Comparison of ENCODE assay signal across 9 mouse cellular contexts in the genomic region with DNA sequence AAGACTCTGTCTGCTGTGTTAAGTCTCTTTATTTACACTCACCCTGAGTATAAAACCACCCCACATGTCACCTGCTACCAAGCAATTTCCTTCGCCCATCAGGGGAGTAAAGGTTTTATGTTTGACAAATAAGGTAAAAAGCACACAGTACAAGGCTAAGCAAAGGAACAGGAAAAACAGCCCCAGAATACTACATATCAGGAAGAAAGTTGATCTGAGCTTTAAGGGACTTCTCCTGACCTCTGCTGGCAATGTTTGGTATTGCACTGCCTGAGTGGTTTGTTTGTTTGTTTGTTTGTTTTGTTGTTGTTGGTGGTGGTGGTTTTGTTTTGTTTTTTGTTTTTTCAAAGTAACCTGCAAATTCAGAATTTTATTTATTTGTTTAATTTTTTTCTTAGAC. TPM values are rescaled to one million over a fixed set of nuclear protein-coding genes. Genes with fewer than 3 reads are reported as not detected.
A peak's percentile ranks its signal among the peaks of the same experiment; 100 is the strongest.
DNase-seq lines count a peak whose midpoint lies in the region; ATAC-seq and TF ChIP-seq lines count a peak whose summit lies in the region.
"Had no signal": no experiment of that assay in that cellular context is flagged by ENCODE, and none has a peak within 500 bp of the region (broad histone marks: within the 10 kb centered on the region; RNA-seq: fewer than 3 reads in every experiment).

No protein-coding gene starts in this region.

- no peak for ATAC-seq in forebrain, embryonic 16.5 days
- ATAC-seq in erythroblast, adult 5-6 weeks (replicated peaks; ENCODE audit: low FRiP score, poor library complexity, severe bottlenecking): peak; percentile 68
- ATAC-seq in liver, embryonic 14.5 days (ENCODE audit: insufficient read depth): no peak
- no peak for ATAC-seq in stomach, postnatal 0 days (ENCODE audit: low FRiP score, low TSS enrichment)

- no peaks in the 10 kb centered on the region for H3K4me1 ChIP-seq in forebrain, embryonic 10.5 days
- H3K4me1 ChIP-seq in forebrain, embryonic 16.5 days (replicated peaks; ENCODE audit: control insufficient read depth, insufficient read depth, low read length): no peaks in the 10 kb centered on the region
- no peaks in the 10 kb centered on the region for H3K4me1 ChIP-seq in lung, adult 2 months (ENCODE audit: control insufficient read depth, insufficient read depth, low read length)
- no peaks in the 10 kb centered on the region for H3K4me1 ChIP-seq in liver, embryonic 14.5 days (replicated peaks; ENCODE audit: control insufficient read depth in 2 of 2, insufficient read depth in 2 of 2, low read length in 1 of 2)
- H3K4me1 ChIP-seq in stomach, postnatal 0 days (replicated peaks; ENCODE audit: control insufficient read depth, insufficient read depth): no peaks in the 10 kb centered on the region

- WGBS in forebrain, embryonic 10.5 days: 44% methylated on average over 1 of the region's 1 CpGs
- 39% methylated on average over 1 of the region's 1 CpGs for WGBS in forebrain, embryonic 16.5 days
- WGBS in lung, adult 2 months: 35% methylated on average over 1 of the region's 1 CpGs
- 14% methylated on average over 1 of the region's 1 CpGs for WGBS in liver, embryonic 14.5 days (ENCODE audit: insufficient replicate concordance)
- WGBS in stomach, postnatal 0 days: 32% methylated on average over 1 of the region's 1 CpGs

- H3K27me3 ChIP-seq in forebrain, embryonic 10.5 days (ENCODE audit: poor library complexity, severe bottlenecking): no peaks in the 10 kb centered on the region
- no peaks in the 10 kb centered on the region for H3K27me3 ChIP-seq in forebrain, embryonic 16.5 days (replicated peaks; ENCODE audit: control insufficient read depth, insufficient read depth, low read length)
- H3K27me3 ChIP-seq in liver, embryonic 14.5 days (ENCODE audit: control insufficient read depth, insufficient read depth, low read length): no peaks in the 10 kb centered on the region
- no peaks in the 10 kb centered on the region for H3K27me3 ChIP-seq in stomach, postnatal 0 days (ENCODE audit: control insufficient read depth, insufficient read depth, low read length)
- H3K27me3 ChIP-seq: heart, embryonic 15.5 days had no signal

- no peaks in the 10 kb centered on the region for H3K9me3 ChIP-seq in forebrain, embryonic 10.5 days
- no peaks in the 10 kb centered on the region for H3K9me3 ChIP-seq in forebrain, embryonic 16.5 days (ENCODE audit: control insufficient read depth, low read length)
- no peaks in the 10 kb centered on the region for H3K9me3 ChIP-seq in liver, embryonic 14.5 days (ENCODE audit: control insufficient read depth, low read length)
- no peaks in the 10 kb centered on the region for H3K9me3 ChIP-seq in stomach, postnatal 0 days (ENCODE audit: control insufficient read depth, low read length)
- H3K9me3 ChIP-seq: heart, embryonic 15.5 days had no signal

- TF ChIP-seq POLR2A in lung, adult 2 months (IDR thresholded peaks at IDR 0.05; ENCODE audit: borderline replicate concordance, extremely low read depth, low read depth, low read length): no peak

- peak; percentile 33 for DNase-seq in forebrain, embryonic 10.5 days (ENCODE audit: extremely low spot score, low spot score)
- peak; percentile 46 for DNase-seq in lung, adult 2 months
- DNase-seq in lung, adult 18-20 months: no peak
- peak; percentile 16 for DNase-seq in adrenal gland, postnatal 25 days
- DNase-seq in liver, embryonic 14.5 days (ENCODE audit: low read depth in 3 of 3, low spot score in 3 of 3): no peak
- peak; percentile 44 for DNase-seq in stomach, postnatal 0 days (ENCODE audit: low spot score)

- TF ChIP-seq EP300 in liver, embryonic 14.5 days (IDR thresholded peaks at IDR 0.05; ENCODE audit: low read depth): no peak
- TF ChIP-seq EP300 in stomach, postnatal 0 days (optimal IDR thresholded peaks at IDR 0.05): no peak

- no peaks in the 10 kb centered on the region for H3K36me3 ChIP-seq in forebrain, embryonic 10.5 days (replicated peaks)
- no peaks in the 10 kb centered on the region for H3K36me3 ChIP-seq in forebrain, embryonic 16.5 days (ENCODE audit: control insufficient read depth, insufficient read depth)
- no peaks in the 10 kb centered on the region for H3K36me3 ChIP-seq in liver, embryonic 14.5 days (replicated peaks; ENCODE audit: control insufficient read depth, insufficient read depth, low read depth)
- no peaks in the 10 kb centered on the region for H3K36me3 ChIP-seq in stomach, postnatal 0 days (ENCODE audit: control insufficient read depth, insufficient read depth, low read length)
- H3K36me3 ChIP-seq: heart, embryonic 15.5 days had no signal

- peak; percentile 43; the same call in 1 of the 2 replicates for TF ChIP-seq CTCF in lung, adult 2 months (IDR thresholded peaks at IDR 0.05; ENCODE audit: insufficient read depth, low read length)
- TF ChIP-seq CTCF in liver, embryonic 14.5 days (IDR thresholded peaks at IDR 0.05; ENCODE audit: low read depth): peak; percentile 82
- peak; percentile 89 for TF ChIP-seq CTCF in stomach, postnatal 0 days (IDR thresholded peaks at IDR 0.05; ENCODE audit: low read depth)

- no peak overlapping the region for H3K4me2 ChIP-seq in forebrain, embryonic 16.5 days (ENCODE audit: low read length)
- H3K4me2 ChIP-seq in liver, embryonic 14.5 days (ENCODE audit: low read depth): no peak overlapping the region
- H3K4me2 ChIP-seq in stomach, postnatal 0 days (replicated peaks; ENCODE audit: low read depth): no peak overlapping the region
- H3K4me2 ChIP-seq: heart, embryonic 15.5 days had no signal

- H3K27ac ChIP-seq in forebrain, embryonic 10.5 days: no peak overlapping the region
- no peak overlapping the region for H3K27ac ChIP-seq in forebrain, embryonic 16.5 days (ENCODE audit: low read length)
- no peak overlapping the region for H3K27ac ChIP-seq in liver, embryonic 14.5 days
- H3K27ac ChIP-seq in stomach, postnatal 0 days (replicated peaks): no peak overlapping the region
- H3K27ac ChIP-seq: heart, embryonic 15.5 days had no signal

- no peak overlapping the region for H3K4me3 ChIP-seq in forebrain, embryonic 10.5 days
- no peak overlapping the region for H3K4me3 ChIP-seq in forebrain, embryonic 16.5 days (replicated peaks; ENCODE audit: low read length)
- H3K4me3 ChIP-seq in lung, adult 2 months (replicated peaks; ENCODE audit: extremely low read depth, low read depth, low read length): no peak overlapping the region
- no peak overlapping the region for H3K4me3 ChIP-seq in liver, embryonic 14.5 days (ENCODE audit: insufficient read depth in 1 of 2, low read depth in 2 of 2, low read length in 2 of 2)
- no peak overlapping the region for H3K4me3 ChIP-seq in stomach, postnatal 0 days (ENCODE audit: low read depth, low read length)
- H3K4me3 ChIP-seq: heart, embryonic 15.5 days had no signal

- no peak overlapping the region for H3K9ac ChIP-seq in forebrain, embryonic 16.5 days (replicated peaks; ENCODE audit: low read depth, low read length)
- H3K9ac ChIP-seq in liver, embryonic 14.5 days (replicated peaks): no peak overlapping the region
- H3K9ac ChIP-seq in stomach, postnatal 0 days (ENCODE audit: low read length): no peak overlapping the region
- H3K9ac ChIP-seq: heart, embryonic 15.5 days had no signal

RNA-seq across cellular contexts. Expression of gene Gm9964, which starts 0.5 kb away (rescaled TPM):
- 0.22 TPM in 1 of 2 replicates, not detected in the other for polyA plus RNA-seq in forebrain, embryonic 10.5 days (2016; fragmentation: Nextera tagmentation; extraction: Ambion mirVana)
- not detected in 2 replicates for polyA plus RNA-seq in forebrain, embryonic 16.5 days (2015; fragmentation: Nextera tagmentation; extraction: Ambion mirVana)
- not detected in 2 replicates for polyA plus RNA-seq in lung, adult 2 months (2012; rRNA removed)
- not detected in 2 replicates for total RNA-seq in adrenal gland, postnatal 25 days (2021)
- not detected in 2 replicates for total RNA-seq in erythroblast, adult 5-6 weeks (2015; ENCODE audit: low replicate concordance)
- total RNA-seq in erythroblast, adult 5-6 weeks (2017; ENCODE audit: low replicate concordance): not detected in 2 replicates
- not detected in 2 replicates for polyA plus RNA-seq in liver, embryonic 14.5 days (2012; rRNA removed)
- not detected in 2 replicates for polyA plus RNA-seq in liver, embryonic 14.5 days (2014; fragmentation: Nextera tagmentation; extraction: Ambion mirVana)
- not detected in 2 replicates for polyA plus RNA-seq in stomach, postnatal 0 days (2015; fragmentation: Nextera tagmentation; extraction: Ambion mirVana)
- polyA plus RNA-seq: heart, embryonic 15.5 days had no signal

RNA-seq across cellular contexts. Expression of gene Wsb1, which starts 41.7 kb away (rescaled TPM):
- 256 and 266 TPM in 2 replicates for polyA plus RNA-seq in forebrain, embryonic 10.5 days (2016; fragmentation: Nextera tagmentation; extraction: Ambion mirVana)
- 505 and 535 TPM in 2 replicates for polyA plus RNA-seq in forebrain, embryonic 16.5 days (2015; fragmentation: Nextera tagmentation; extraction: Ambion mirVana)
- 74.0 and 101 TPM in 2 replicates for polyA plus RNA-seq in lung, adult 2 months (2012; rRNA removed)
- 36.4 and 56.3 TPM in 2 replicates for total RNA-seq in adrenal gland, postnatal 25 days (2021)
- total RNA-seq in erythroblast, adult 5-6 weeks (2015; ENCODE audit: low replicate concordance): 41.7 and 48.3 TPM in 2 replicates
- total RNA-seq in erythroblast, adult 5-6 weeks (2017; ENCODE audit: low replicate concordance): 31.8 and 41.7 TPM in 2 replicates
- 21.7 and 29.4 TPM in 2 replicates for polyA plus RNA-seq in liver, embryonic 14.5 days (2012; rRNA removed)
- 30.2 and 31.5 TPM in 2 replicates for polyA plus RNA-seq in liver, embryonic 14.5 days (2014; fragmentation: Nextera tagmentation; extraction: Ambion mirVana)
- polyA plus RNA-seq in stomach, postnatal 0 days (2015; fragmentation: Nextera tagmentation; extraction: Ambion mirVana): 53.6 and 56.6 TPM in 2 replicates

RNA-seq across cellular contexts. Expression of gene Nf1, which starts 43.3 kb away (rescaled TPM):
- polyA plus RNA-seq in forebrain, embryonic 10.5 days (2016; fragmentation: Nextera tagmentation; extraction: Ambion mirVana): 6.0 and 7.4 TPM in 2 replicates
- polyA plus RNA-seq in forebrain, embryonic 16.5 days (2015; fragmentation: Nextera tagmentation; extraction: Ambion mirVana): 6.2 and 6.4 TPM in 2 replicates
- 11.2 and 14.9 TPM in 2 replicates for polyA plus RNA-seq in lung, adult 2 months (2012; rRNA removed)
- total RNA-seq in adrenal gland, postnatal 25 days (2021): 71.1 and 80.0 TPM in 2 replicates
- total RNA-seq in erythroblast, adult 5-6 weeks (2015; ENCODE audit: low replicate concordance): 2.7 and 7.1 TPM in 2 replicates
- 2.1 and 2.5 TPM in 2 replicates for total RNA-seq in erythroblast, adult 5-6 weeks (2017; ENCODE audit: low replicate concordance)
- polyA plus RNA-seq in liver, embryonic 14.5 days (2012; rRNA removed): 2.0 and 2.3 TPM in 2 replicates
- polyA plus RNA-seq in liver, embryonic 14.5 days (2014; fragmentation: Nextera tagmentation; extraction: Ambion mirVana): 1.7 and 1.8 TPM in 2 replicates
- 2.6 and 3.2 TPM in 2 replicates for polyA plus RNA-seq in stomach, postnatal 0 days (2015; fragmentation: Nextera tagmentation; extraction: Ambion mirVana)

Comparison
In these comparisons a context has a peak if more than half of its experiments do, and no peak if none do; other contexts are left out.
1. DNase-seq: peak in forebrain, embryonic 10.5 days (single experiment), lung, adult 2 months (single experiment), adrenal gland, postnatal 25 days (single experiment) and stomach, postnatal 0 days (single experiment); none in lung, adult 18-20 months (0 of 2) and liver, embryonic 14.5 days (0 of 3).
2. Peak in every context shown above with its lines, with median percentiles within 50 percentile points of each other: CTCF ChIP-seq.